Mouse (Mus musculus): ENCODE data around the gene Cntrob. TPM values are rescaled to one million over a fixed set of nuclear protein-coding genes. Genes with fewer than 3 reads are reported as not detected.

Cntrob gene
- total and polyA plus RNA-seq, 3 experiments = 16.5 to 38.3 TPM; not detected in 1

DNA sequence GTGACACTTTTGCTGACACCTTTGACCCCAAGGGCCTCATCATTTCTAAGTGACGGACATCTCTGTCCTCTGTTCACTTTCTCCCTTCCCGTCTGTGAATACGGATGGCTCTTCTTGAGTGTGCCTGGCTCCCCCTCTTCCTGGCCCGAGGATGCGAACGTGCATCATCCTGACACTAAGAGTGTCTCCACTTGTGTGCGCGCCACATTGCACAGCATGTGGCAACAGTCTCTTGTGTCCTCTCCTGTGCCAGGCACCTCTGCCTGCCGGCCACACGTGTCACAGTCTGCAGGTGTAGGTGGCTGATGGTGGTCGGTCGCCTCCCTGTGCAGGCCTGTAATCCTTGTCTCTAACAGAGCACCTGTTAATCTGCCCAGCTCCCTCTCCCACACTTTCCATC is 48.0 kb upstream of the Cntrob start:
- Histone ChIP-seq H3K79me2 (ENCODE audit: control insufficient read depth, insufficient read depth, low read length, poor library complexity) (peaks cover 16% of the 10 kb centered on the region), H3K27me3 (ENCODE audit: control insufficient read depth in 1 of 2, insufficient read depth in 2 of 2, low read length in 2 of 2) (no peaks in the 10 kb centered on the region), H3K4me3 (ENCODE audit: control insufficient read depth in 1 of 2, insufficient read depth in 1 of 2, low read depth in 2 of 2, low read length in 2 of 2) (no peak overlapping the region), H3K36me3 (ENCODE audit: control insufficient read depth in 1 of 2, insufficient read depth in 2 of 2, low read length in 2 of 2) (peaks cover 0 to 26% of the 10 kb centered on the region in 2 experiments; a peak in 2 of 4 replicates), H3K9ac (ENCODE audit: control insufficient read depth, low read depth, low read length, poor library complexity, severe bottlenecking) (no peak overlapping the region; the same call in 1 of the 2 replicates), H3K9me3 (replicated peaks; ENCODE audit: insufficient read depth, low read length) (no peaks in the 10 kb centered on the region), H3K4me1 (ENCODE audit: control insufficient read depth in 1 of 2, insufficient read depth in 2 of 2, low read length in 2 of 2) (peaks cover 13 to 30% of the 10 kb centered on the region in 2 experiments), H3K27ac (ENCODE audit: control insufficient read depth, low read depth, low read length) (peak overlapping the region; percentile 84)
- TF ChIP-seq MYB (IDR thresholded peaks at IDR 0.05; ENCODE audit: low read depth, low read length) (no peak), MYC (IDR thresholded peaks at IDR 0.05; ENCODE audit: low read depth, low read length) (no peak), POLR2AphosphoS5 (IDR thresholded peaks at IDR 0.05; ENCODE audit: borderline replicate concordance, low read depth, low read length) (no peak), RAD21 (IDR thresholded peaks at IDR 0.05; ENCODE audit: low read depth, low read length) (no peak), MAX (IDR thresholded peaks at IDR 0.05; ENCODE audit: low read length) (no peak), MAFK (IDR thresholded peaks at IDR 0.05; ENCODE audit: borderline replicate concordance, low read depth, low read length) (no peak)
- no peak for DNase-seq (ENCODE audit: low read depth, low spot score)

GRCm38 (mm10) chr11:69370817-69371215 is 47.2 kb upstream of the Cntrob start:
- peak; percentile 53 for DNase-seq (ENCODE audit: low read depth, low spot score)
- H3K9me3 ChIP-seq (replicated peaks; ENCODE audit: insufficient read depth, low read length) = no peaks in the 10 kb centered on the region
- H3K4me3 ChIP-seq (ENCODE audit: control insufficient read depth in 1 of 2, insufficient read depth in 1 of 2, low read depth in 2 of 2, low read length in 2 of 2) = peak overlapping the region; percentile 23 to 35; a peak in 3 of 4 replicates
- H3K4me1 ChIP-seq (ENCODE audit: control insufficient read depth in 1 of 2, insufficient read depth in 2 of 2, low read length in 2 of 2) = peaks cover 13 to 34% of the 10 kb centered on the region in 2 experiments
- no peaks in the 10 kb centered on the region for H3K27me3 ChIP-seq (ENCODE audit: control insufficient read depth in 1 of 2, insufficient read depth in 2 of 2, low read length in 2 of 2)
- H3K36me3 ChIP-seq (ENCODE audit: control insufficient read depth in 1 of 2, insufficient read depth in 2 of 2, low read length in 2 of 2) = peaks cover 0 to 26% of the 10 kb centered on the region in 2 experiments; a peak in 2 of 4 replicates
- TF ChIP-seq EP300 (IDR thresholded peaks at IDR 0.05; ENCODE audit: low read depth in 1 of 2, low read length in 2 of 2) (0 out of 4 replicates have a peak, but pooled peaks of 1 of the 2 experiments have one; percentile 39), GATA1 (IDR thresholded peaks at IDR 0.05; ENCODE audit: low read depth, low read length) (0 out of 2 replicates have a peak, but pooled peaks have one; percentile 17), SIN3A (IDR thresholded peaks at IDR 0.05; ENCODE audit: low read length) (no peak), MEF2A (IDR thresholded peaks at IDR 0.05; ENCODE audit: extremely low read depth, insufficient replicate concordance, low read depth, low read length, poor library complexity, severe bottlenecking) (no peak), MAX (IDR thresholded peaks at IDR 0.05; ENCODE audit: low read length) (no peak)
- peaks cover 16% of the 10 kb centered on the region for H3K79me2 ChIP-seq (ENCODE audit: control insufficient read depth, insufficient read depth, low read length, poor library complexity)
- peak overlapping the region; percentile 49 for H3K9ac ChIP-seq (ENCODE audit: control insufficient read depth, low read depth, low read length, poor library complexity, severe bottlenecking)
- peak overlapping the region; percentile 67 for H3K27ac ChIP-seq (ENCODE audit: control insufficient read depth, low read depth, low read length)

DNA sequence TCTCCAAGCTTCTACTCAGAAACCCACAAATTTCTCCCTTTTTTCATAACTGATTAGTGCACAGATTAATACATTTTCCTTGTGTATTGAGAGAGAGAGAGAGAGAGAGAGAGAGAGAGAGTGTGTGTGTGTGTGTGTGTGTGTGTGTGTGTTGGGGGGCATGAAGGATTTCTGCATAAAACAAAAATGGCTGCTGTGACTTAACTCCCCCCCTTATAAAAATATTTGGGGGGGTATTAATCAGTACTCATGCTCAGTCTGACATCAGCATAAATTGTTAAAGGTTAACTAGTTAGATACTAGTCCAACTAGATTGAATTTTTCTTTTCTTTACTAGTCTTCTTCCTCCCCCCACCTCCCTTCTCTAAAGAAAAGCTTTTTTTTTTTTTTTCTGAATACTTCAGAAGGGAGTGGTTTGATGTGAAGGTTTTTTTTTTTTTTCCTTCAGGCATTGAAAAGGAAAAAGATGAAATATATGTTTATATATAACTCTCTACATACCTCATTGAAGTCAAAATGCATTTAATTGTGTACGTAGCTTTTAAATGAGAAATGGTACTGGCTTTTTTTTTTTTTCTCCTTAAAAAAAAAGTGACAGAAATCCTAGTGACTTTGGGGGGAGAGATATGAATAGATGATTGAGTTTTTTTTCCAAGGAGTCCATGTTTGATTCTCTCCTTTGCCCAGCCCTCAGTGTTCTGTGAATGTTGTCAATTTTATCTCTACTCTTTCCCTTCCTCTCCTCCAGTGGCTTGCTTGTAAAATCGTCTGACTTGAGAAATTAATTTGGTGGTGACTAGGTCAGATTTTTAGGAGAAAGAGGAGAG is 46.6 kb upstream of the Cntrob start:
- H3K79me2 ChIP-seq (ENCODE audit: control insufficient read depth, insufficient read depth, low read length, poor library complexity) = peaks cover 16% of the 10 kb centered on the region
- no peaks in the 10 kb centered on the region for H3K27me3 ChIP-seq (ENCODE audit: control insufficient read depth in 1 of 2, insufficient read depth in 2 of 2, low read length in 2 of 2)
- H3K9ac ChIP-seq (ENCODE audit: control insufficient read depth, low read depth, low read length, poor library complexity, severe bottlenecking) = peak overlapping the region; percentile 50
- peak overlapping the region; percentile 67 for H3K27ac ChIP-seq (ENCODE audit: control insufficient read depth, low read depth, low read length)
- H3K9me3 ChIP-seq (replicated peaks; ENCODE audit: insufficient read depth, low read length) = no peaks in the 10 kb centered on the region
- H3K4me1 ChIP-seq (ENCODE audit: control insufficient read depth in 1 of 2, insufficient read depth in 2 of 2, low read length in 2 of 2) = peaks cover 13 to 40% of the 10 kb centered on the region in 2 experiments
- peak; percentile 55 for DNase-seq (ENCODE audit: low read depth, low spot score)
- H3K4me3 ChIP-seq (ENCODE audit: control insufficient read depth in 1 of 2, insufficient read depth in 1 of 2, low read depth in 2 of 2, low read length in 2 of 2) = peak overlapping the region; percentile 23 to 63
- H3K36me3 ChIP-seq (ENCODE audit: control insufficient read depth in 1 of 2, insufficient read depth in 2 of 2, low read length in 2 of 2) = peaks cover 0 to 26% of the 10 kb centered on the region in 2 experiments; a peak in 2 of 4 replicates
- no peak; the same call in 1 of the 2 replicates for TF ChIP-seq ZKSCAN1 (IDR thresholded peaks at IDR 0.05; ENCODE audit: low read depth, low read length)
- no peak for TF ChIP-seq ZC3H11A (IDR thresholded peaks at IDR 0.05; ENCODE audit: low read depth, low read length)
- TF ChIP-seq EP300 (IDR thresholded peaks at IDR 0.05; ENCODE audit: low read depth in 1 of 2, low read length in 2 of 2) = no peak
- TF ChIP-seq HCFC1 (IDR thresholded peaks at IDR 0.05; ENCODE audit: low read depth, low read length) = peak; percentile 23; the same call in 1 of the 2 replicates
- TF ChIP-seq SIN3A (IDR thresholded peaks at IDR 0.05; ENCODE audit: low read length) = peak; percentile 35; the same call in 1 of the 2 replicates
- no peak for TF ChIP-seq USF1 (IDR thresholded peaks at IDR 0.05; ENCODE audit: low read depth, low read length)
- no peak for TF ChIP-seq GATA1 (IDR thresholded peaks at IDR 0.05; ENCODE audit: low read depth, low read length)
- 0 out of 2 replicates have a peak, but pooled peaks have one; percentile 8 for TF ChIP-seq MXI1 (IDR thresholded peaks at IDR 0.05; ENCODE audit: low read depth, low read length)
- TF ChIP-seq MAFK (IDR thresholded peaks at IDR 0.05; ENCODE audit: borderline replicate concordance, low read depth, low read length) = no peak
- peak; percentile 65; the same call in 1 of the 2 replicates for TF ChIP-seq CHD1 (IDR thresholded peaks at IDR 0.05; ENCODE audit: low read depth, low read length)
- no peak for TF ChIP-seq ZMIZ1 (IDR thresholded peaks at IDR 0.05; ENCODE audit: low read depth, low read length)
- TF ChIP-seq NRF1 (IDR thresholded peaks at IDR 0.05; ENCODE audit: insufficient read depth, low read depth, low read length, poor library complexity, severe bottlenecking) = no peak
- peak; percentile 97 for TF ChIP-seq ZNF384 (IDR thresholded peaks at IDR 0.05; ENCODE audit: low read depth, low read length)
- TF ChIP-seq BHLHE40 (IDR thresholded peaks at IDR 0.05; ENCODE audit: borderline replicate concordance, low read depth, low read length) = no peak
- TF ChIP-seq POLR2A (IDR thresholded peaks at IDR 0.05; ENCODE audit: control insufficient read depth in 1 of 2, insufficient read depth in 1 of 2, low read depth in 1 of 2, low read length in 2 of 2, poor library complexity in 1 of 2) = no peak

Measured in MEL (cell line).